Mouse (Mus musculus): ENCODE results near the gene Umad1. TPM values are rescaled to one million over a fixed set of nuclear protein-coding genes. Genes with fewer than 3 reads are reported as not detected.

Umad1 gene
- polyA plus RNA-seq, 2 experiments, result 10.7 to 16.6 TPM

DNA sequence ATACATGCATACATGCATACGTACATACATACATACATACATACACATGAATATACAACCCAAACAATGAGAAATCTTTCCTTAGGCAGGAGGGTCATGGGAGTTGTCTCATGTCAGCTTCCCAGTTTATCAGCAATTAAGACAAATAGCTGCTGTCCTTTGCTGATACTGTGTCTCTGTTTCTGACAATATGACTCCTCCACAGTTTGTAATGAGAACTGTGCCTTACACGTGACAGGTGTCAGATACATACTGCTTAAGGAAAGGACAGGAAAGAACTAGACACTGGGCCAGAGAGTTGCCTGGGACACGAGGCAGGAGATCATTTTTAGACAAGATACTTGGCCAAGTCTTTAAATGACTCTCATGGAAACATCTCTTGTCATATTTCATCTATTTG, 215.2 kb downstream of the Umad1 start:
- Histone ChIP-seq H3K9ac (ENCODE audit: low read depth, low read length, severe bottlenecking) (no peak overlapping the region), H3K27me3 (ENCODE audit: control insufficient read depth, insufficient read depth, low read length) (no peaks in the 10 kb centered on the region), H3K9me3 (ENCODE audit: control insufficient read depth, low read length) (no peaks in the 10 kb centered on the region), H3K4me3 (replicated peaks; ENCODE audit: low read length) (no peak overlapping the region), H3K27ac (replicated peaks; ENCODE audit: low read depth, low read length) (no peak overlapping the region), H3K4me2 (replicated peaks; ENCODE audit: low read depth, low read length, severe bottlenecking) (no peak overlapping the region), H3K36me3 (ENCODE audit: control insufficient read depth, insufficient read depth, low read length) (no peaks in the 10 kb centered on the region), H3K4me1 (ENCODE audit: control insufficient read depth, insufficient read depth, low read length) (no peaks in the 10 kb centered on the region)
- DNase-seq (ENCODE audit: low spot score) (no peak), ATAC-seq (ENCODE audit: low FRiP score, low read depth) (no peak)
- TF ChIP-seq POLR2A (IDR thresholded peaks at IDR 0.05; ENCODE audit: borderline replicate concordance, extremely low read depth, insufficient read depth, insufficient read length), result no peak
- 80% methylated on average over 3 of the region's 3 CpGs for WGBS

DNA sequence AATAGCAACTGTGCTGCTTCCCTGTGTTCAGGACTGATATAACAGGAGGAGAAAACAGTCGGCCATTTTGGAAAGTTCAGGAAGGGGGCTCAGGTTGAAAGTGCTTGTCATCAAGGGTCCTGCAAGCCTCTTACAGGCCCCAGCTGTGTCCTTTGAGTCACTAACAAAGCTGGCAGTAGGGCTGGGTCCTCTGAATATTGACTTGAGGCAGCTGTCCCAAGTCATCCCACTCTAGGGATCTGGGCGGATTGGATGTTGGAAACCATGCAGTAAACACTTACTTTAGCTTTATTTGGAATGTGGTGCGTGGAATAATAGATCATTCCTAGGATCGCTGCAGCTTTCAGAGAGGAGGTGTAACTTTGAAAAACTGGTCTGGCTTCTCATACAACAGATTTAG, 215.7 kb downstream of the Umad1 start:
- ATAC-seq (ENCODE audit: low FRiP score, low read depth), result peak; percentile 59
- H3K4me2 ChIP-seq (replicated peaks; ENCODE audit: low read depth, low read length, severe bottlenecking), result no peak overlapping the region
- no peaks in the 10 kb centered on the region for H3K27me3 ChIP-seq (ENCODE audit: control insufficient read depth, insufficient read depth, low read length)

DNA sequence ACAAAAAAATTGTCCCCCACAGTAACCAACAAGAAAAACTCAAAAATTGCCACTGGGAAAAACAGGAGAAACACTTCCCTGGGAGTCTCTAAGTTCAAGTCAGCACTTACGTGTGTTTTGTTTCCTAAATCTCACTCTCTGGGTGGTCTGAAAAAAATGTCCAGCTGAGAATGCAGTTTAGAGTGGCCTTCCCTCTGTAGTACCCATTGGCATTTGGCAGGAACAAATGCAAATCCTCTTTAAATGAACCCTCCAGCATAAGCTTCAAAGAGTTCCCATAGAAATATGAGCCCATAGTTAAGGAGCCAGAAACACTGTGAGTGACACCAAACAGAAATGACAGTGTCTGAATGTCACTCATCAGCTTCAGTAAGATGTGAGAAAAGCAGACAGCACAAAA, 220.1 kb downstream of the Umad1 start:
- ATAC-seq (ENCODE audit: low FRiP score, low read depth) (peak; percentile 65; the same call in 1 of the 2 replicates), DNase-seq (ENCODE audit: low spot score) (no peak)
- no peaks in the 10 kb centered on the region for H3K36me3 ChIP-seq (ENCODE audit: control insufficient read depth, insufficient read depth, low read length)
- H3K27ac ChIP-seq (replicated peaks; ENCODE audit: low read depth, low read length), result no peak overlapping the region
- H3K4me1 ChIP-seq (ENCODE audit: control insufficient read depth, insufficient read depth, low read length), result no peaks in the 10 kb centered on the region
- 41% methylated on average over 1 of the region's 1 CpGs for WGBS
- no peaks in the 10 kb centered on the region for H3K27me3 ChIP-seq (ENCODE audit: control insufficient read depth, insufficient read depth, low read length)
- no peak overlapping the region for H3K9ac ChIP-seq (ENCODE audit: low read depth, low read length, severe bottlenecking)
- H3K9me3 ChIP-seq (ENCODE audit: control insufficient read depth, low read length), result no peaks in the 10 kb centered on the region
- H3K4me2 ChIP-seq (replicated peaks; ENCODE audit: low read depth, low read length, severe bottlenecking), result no peak overlapping the region
- no peak overlapping the region for H3K4me3 ChIP-seq (replicated peaks; ENCODE audit: low read length)
- TF ChIP-seq POLR2A (IDR thresholded peaks at IDR 0.05; ENCODE audit: borderline replicate concordance, extremely low read depth, insufficient read depth, insufficient read length), result no peak

More for the DNA sequence above, 215.7 kb downstream of the Umad1 start:
- Histone ChIP-seq H3K4me3 (replicated peaks; ENCODE audit: low read length) (no peak overlapping the region), H3K27ac (replicated peaks; ENCODE audit: low read depth, low read length) (no peak overlapping the region), H3K36me3 (ENCODE audit: control insufficient read depth, insufficient read depth, low read length) (no peaks in the 10 kb centered on the region), H3K9ac (ENCODE audit: low read depth, low read length, severe bottlenecking) (no peak overlapping the region), H3K9me3 (ENCODE audit: control insufficient read depth, low read length) (no peaks in the 10 kb centered on the region), H3K4me1 (ENCODE audit: control insufficient read depth, insufficient read depth, low read length) (no peaks in the 10 kb centered on the region)
- DNase-seq (ENCODE audit: low spot score), result peak; percentile 6
- no peak for TF ChIP-seq POLR2A (IDR thresholded peaks at IDR 0.05; ENCODE audit: borderline replicate concordance, extremely low read depth, insufficient read depth, insufficient read length)
- 83% methylated on average over 4 of the region's 4 CpGs for WGBS

DNA sequence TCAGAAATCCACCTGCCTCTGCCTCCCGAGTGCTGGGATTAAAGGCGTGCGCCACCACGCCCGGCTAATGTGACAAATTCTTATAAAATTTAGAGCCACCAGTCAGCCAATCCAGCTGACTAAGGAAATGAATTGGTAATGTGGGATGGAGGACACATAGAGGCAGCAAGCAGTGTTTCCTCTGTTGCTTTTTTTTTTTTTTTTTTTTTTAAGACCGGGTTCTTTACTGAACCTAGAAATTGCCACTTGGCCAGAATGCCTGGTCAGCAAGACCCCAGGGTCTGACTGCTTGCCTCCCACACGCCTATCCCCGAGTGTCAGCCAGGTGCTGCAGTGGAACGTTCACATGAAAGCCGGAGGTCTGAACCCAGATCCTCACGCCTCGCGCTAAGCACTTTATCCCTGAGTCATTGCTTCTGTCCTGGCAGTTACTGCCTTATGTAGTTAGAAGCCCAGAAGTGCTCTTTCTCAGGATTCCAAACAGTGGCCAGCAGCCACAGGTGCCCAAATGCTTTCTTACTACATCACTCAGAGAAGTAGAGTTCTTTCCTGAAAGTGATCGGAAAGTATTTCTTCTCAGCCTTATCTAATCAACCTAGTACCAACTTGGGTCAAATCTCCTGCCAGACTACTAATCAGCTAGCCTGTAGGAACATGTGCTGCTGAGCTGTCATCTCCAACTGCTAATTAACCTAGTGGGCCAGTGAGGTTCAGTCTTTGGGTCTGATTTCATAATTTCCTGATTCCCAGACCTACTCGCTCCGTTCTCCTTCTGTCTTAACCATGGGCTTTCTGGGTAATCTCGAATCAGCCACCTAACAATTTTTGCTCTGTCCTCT, 225.6 kb downstream of the Umad1 start:
- no peak for ATAC-seq (ENCODE audit: low FRiP score, low read depth)

DNA sequence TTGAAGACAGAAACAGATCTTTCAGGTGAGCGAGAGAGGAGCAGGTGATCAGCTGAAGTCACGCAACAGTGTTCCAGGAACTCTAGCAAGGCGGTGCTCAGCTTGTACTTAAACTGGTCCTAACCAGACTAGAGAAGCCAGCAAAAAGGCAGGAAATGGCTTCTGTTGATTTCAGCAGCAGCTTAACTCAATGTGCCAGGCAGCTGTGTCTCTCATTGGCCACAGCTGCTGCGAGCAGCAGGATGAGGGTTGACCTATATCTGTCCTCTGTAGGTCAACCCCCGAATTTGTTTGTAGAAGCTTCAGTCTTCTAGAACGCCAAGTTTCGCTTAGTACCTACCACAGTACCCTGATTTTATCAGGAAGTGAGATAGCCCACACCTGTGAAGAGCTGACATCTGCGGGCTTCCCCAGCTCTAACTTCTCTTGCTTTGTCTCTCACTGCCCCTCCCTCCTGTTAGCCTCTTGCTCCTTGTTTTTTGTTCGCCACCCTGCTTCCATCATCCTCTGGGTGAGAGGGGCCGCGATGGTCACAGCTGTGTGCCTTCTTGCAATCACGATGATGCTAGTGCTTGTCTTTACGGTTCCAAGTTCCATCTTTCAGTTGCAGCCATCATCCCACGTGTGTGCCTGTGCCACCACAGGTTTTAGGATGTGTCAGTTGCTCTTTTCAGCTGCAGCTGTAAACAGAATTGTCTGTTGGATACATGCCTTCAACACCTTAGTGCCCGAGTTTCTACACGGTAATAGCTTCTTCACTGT, 226.5 kb downstream of the Umad1 start:
- Histone ChIP-seq H3K4me2 (replicated peaks; ENCODE audit: low read depth, low read length, severe bottlenecking) (no peak overlapping the region), H3K9ac (ENCODE audit: low read depth, low read length, severe bottlenecking) (no peak overlapping the region), H3K27ac (replicated peaks; ENCODE audit: low read depth, low read length) (no peak overlapping the region), H3K4me3 (replicated peaks; ENCODE audit: low read length) (no peak overlapping the region), H3K36me3 (ENCODE audit: control insufficient read depth, insufficient read depth, low read length) (no peaks in the 10 kb centered on the region), H3K4me1 (ENCODE audit: control insufficient read depth, insufficient read depth, low read length) (0 out of 2 replicates have a peak, but pooled peaks cover 5% of the 10 kb centered on the region), H3K27me3 (ENCODE audit: control insufficient read depth, insufficient read depth, low read length) (no peaks in the 10 kb centered on the region), H3K9me3 (ENCODE audit: control insufficient read depth, low read length) (no peaks in the 10 kb centered on the region)
- no peak for TF ChIP-seq POLR2A (IDR thresholded peaks at IDR 0.05; ENCODE audit: borderline replicate concordance, extremely low read depth, insufficient read depth, insufficient read length)
- WGBS, result 83% methylated on average over 16 of the region's 16 CpGs
- ATAC-seq (ENCODE audit: low FRiP score, low read depth) (no peak), DNase-seq (ENCODE audit: low spot score) (no peak)

More for the DNA sequence above, 225.6 kb downstream of the Umad1 start:
- Histone ChIP-seq H3K9ac (ENCODE audit: low read depth, low read length, severe bottlenecking) (no peak overlapping the region), H3K4me3 (replicated peaks; ENCODE audit: low read length) (no peak overlapping the region), H3K4me1 (ENCODE audit: control insufficient read depth, insufficient read depth, low read length) (0 out of 2 replicates have a peak, but pooled peaks cover 5% of the 10 kb centered on the region), H3K27ac (replicated peaks; ENCODE audit: low read depth, low read length) (no peak overlapping the region), H3K27me3 (ENCODE audit: control insufficient read depth, insufficient read depth, low read length) (no peaks in the 10 kb centered on the region), H3K4me2 (replicated peaks; ENCODE audit: low read depth, low read length, severe bottlenecking) (no peak overlapping the region), H3K9me3 (ENCODE audit: control insufficient read depth, low read length) (no peaks in the 10 kb centered on the region), H3K36me3 (ENCODE audit: control insufficient read depth, insufficient read depth, low read length) (no peaks in the 10 kb centered on the region)
- no peak for TF ChIP-seq POLR2A (IDR thresholded peaks at IDR 0.05; ENCODE audit: borderline replicate concordance, extremely low read depth, insufficient read depth, insufficient read length)
- DNase-seq (ENCODE audit: low spot score), result no peak
- 84% methylated on average over 17 of the region's 17 CpGs for WGBS
